Mouse (Mus musculus) kidney, postnatal 36 days (tissue): ENCODE measurements around the gene Mbtd1.
A peak's percentile ranks its signal among the peaks of the same experiment; 100 is the strongest.

ENCODE experiments used
- DNase-seq, 2 experiments: peaks; one replicate each; pipeline ENCODE4 v3.0.0; 2021 to 2022; ENCODE audit warnings: mixed read lengths in 2 of 2

The Mbtd1 gene

GRCm38 (mm10) chr11:93948887-93949567, 63.4 kb downstream of the Mbtd1 start:
- no peak for DNase-seq

- peak; percentile 59 to 64 for DNase-seq
These were observed 64.4 kb downstream of the Mbtd1 start for GRCm38 (mm10) chr11:93950045-93950444.

GRCm38 (mm10) chr11:93952376-93952775, 66.7 kb downstream of the Mbtd1 start:
- DNase-seq = no peak

GRCm38 (mm10) chr11:93954738-93955255, 69.1 kb downstream of the Mbtd1 start:
- DNase-seq = no peak

- DNase-seq = peak; percentile 96 to 97
These were observed 69.9 kb downstream of the Mbtd1 start for GRCm38 (mm10) chr11:93955256-93956150.

- DNase-seq = peak in 1 of 2 experiments; percentile 36
These were observed 70.5 kb downstream of the Mbtd1 start, which contains the start of gene Nme2 for GRCm38 (mm10) chr11:93956159-93956558. Gene Nme2 (minus strand): TSS chr11:93956259.

- DNase-seq = no peak
These were observed 71.4 kb downstream of the Mbtd1 start for GRCm38 (mm10) chr11:93957031-93957555.

- no peak for DNase-seq
These were observed 72.1 kb downstream of the Mbtd1 start for GRCm38 (mm10) chr11:93957746-93958145.

- peak; percentile 45 to 49 for DNase-seq
These were observed 75.8 kb downstream of the Mbtd1 start for GRCm38 (mm10) chr11:93961482-93961881.

- no peak for DNase-seq
These were observed 77.4 kb downstream of the Mbtd1 start for GRCm38 (mm10) chr11:93963013-93963412.

- no peak for DNase-seq
These were observed 79.7 kb downstream of the Mbtd1 start for GRCm38 (mm10) chr11:93965391-93965790.

- no peak for DNase-seq
These were observed 81.7 kb downstream of the Mbtd1 start for GRCm38 (mm10) chr11:93967381-93967780.

GRCm38 (mm10) chr11:93968005-93968847, 82.6 kb downstream of the Mbtd1 start, which contains the start of the genes Gm20390 and Nme1:
Gene Gm20390 (minus strand): TSS chr11:93968293.
Gene Nme1 (minus strand): TSS chr11:93968521.
- DNase-seq = peak; percentile 98

- DNase-seq = no peak
These were observed 83.1 kb downstream of the Mbtd1 start for GRCm38 (mm10) chr11:93968848-93969128.

GRCm38 (mm10) chr11:93969171-93969570, 83.5 kb downstream of the Mbtd1 start:
- no peak for DNase-seq

GRCm38 (mm10) chr11:93969799-93970198, 84.1 kb downstream of the Mbtd1 start:
- DNase-seq = no peak

GRCm38 (mm10) chr11:93972951-93973350, 87.3 kb downstream of the Mbtd1 start:
- no peak for DNase-seq

GRCm38 (mm10) chr11:93979502-93980049, 93.9 kb downstream of the Mbtd1 start:
- peak in 1 of 2 experiments; percentile 34 for DNase-seq

GRCm38 (mm10) chr11:93984619-93985018, 99.0 kb downstream of the Mbtd1 start:
- no peak for DNase-seq

- DNase-seq = no peak
These were observed 99.6 kb downstream of the Mbtd1 start for GRCm38 (mm10) chr11:93985265-93985664.

GRCm38 (mm10) chr11:93986298-93986697, 100.6 kb downstream of the Mbtd1 start:
- DNase-seq = no peak

GRCm38 (mm10) chr11:93987026-93987425, 101.4 kb downstream of the Mbtd1 start:
- DNase-seq = no peak
